Mouse (Mus musculus) adrenal gland (tissue): ENCODE measurements around the gene Rngtt.
"Not testable (repeated sequence)": the region's sequence is repeated elsewhere in the genome, so short reads cannot be mapped to it uniquely, and the experiment has no call there.

ENCODE experiments used
- intact Hi-C: fragments of 180-260 bp; cut with DNase I; formaldehyde crosslinking; loops from one replicate; pipeline ENCODE4 v1.15.1; 2025
- long read RNA-seq, 2 experiments: library from polyadenylated mRNA; unstranded; transcript quantifications; one replicate each; pipeline ENCODE4 v2.0.0; 2020; ENCODE audit warnings: borderline replicate concordance in 1 of 2; ENCODE audit not compliant: insufficient replicate concordance in 1 of 2

The Rngtt gene
- long read RNA-seq, experiment 1, full-length matches to known transcripts, result 18 of 33 reads
- long read RNA-seq, experiment 1, partial matches to known transcripts, result 6 of 33 reads
- long read RNA-seq, experiment 1, other reads (novel, unspliced or antisense), result 9 of 33 reads
- long read RNA-seq, experiment 2, full-length matches to known transcripts, result 37 of 65 reads
- long read RNA-seq, experiment 2, partial matches to known transcripts, result 21 of 65 reads
- long read RNA-seq, experiment 2, other reads (novel, unspliced or antisense), result 7 of 65 reads

DNA sequence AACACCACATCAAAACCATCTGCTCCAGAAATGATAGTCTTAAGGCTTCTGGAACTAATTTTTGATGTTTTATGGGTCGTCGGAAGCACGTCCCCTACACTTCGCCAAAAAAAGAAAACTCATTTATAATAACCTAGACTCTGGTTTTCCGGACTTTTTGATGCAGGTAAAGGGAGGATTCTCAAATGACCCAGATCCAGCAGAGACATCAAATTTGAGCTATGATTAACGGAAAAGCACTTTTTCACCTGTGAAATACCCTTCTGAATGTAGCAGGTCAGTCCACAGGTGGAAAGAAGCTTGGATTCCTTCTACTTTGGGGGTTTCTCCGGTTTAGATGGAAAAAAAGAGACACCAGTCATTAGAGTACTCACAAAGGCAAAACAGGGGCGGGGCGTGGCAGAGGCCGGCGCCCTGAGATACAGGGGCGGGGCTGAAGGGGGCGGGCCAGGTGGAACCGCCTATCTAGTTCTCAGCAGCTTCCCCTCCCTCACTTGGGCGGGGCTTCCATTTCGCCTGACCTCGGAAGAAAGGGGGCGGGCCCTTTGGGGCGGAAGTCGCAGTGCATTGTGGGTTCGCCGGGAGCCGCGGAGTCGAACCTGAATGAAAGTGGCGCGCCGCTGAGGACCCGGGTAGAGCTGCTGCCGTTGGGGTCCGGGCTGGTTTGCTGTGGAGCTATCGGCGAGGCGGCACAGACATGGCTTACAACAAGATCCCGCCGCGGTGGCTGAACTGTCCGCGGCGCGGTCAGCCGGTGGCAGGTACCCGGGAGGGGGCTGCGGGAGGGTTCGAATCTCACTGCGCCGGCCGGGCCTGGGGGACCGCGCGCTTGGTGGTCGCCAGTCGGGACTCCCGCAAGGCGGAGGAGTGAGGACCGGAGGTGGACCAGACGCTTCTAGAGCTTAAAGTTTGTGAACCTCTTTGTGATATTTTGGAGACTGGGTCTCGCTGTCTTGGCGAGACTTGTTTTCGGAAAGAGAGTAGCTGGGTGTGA lies at the start of gene Rngtt:
Gene Rngtt, plus strand, starts transcription at position 548 of the 994 bp plus-strand sequence.
- intact Hi-C loops, result no loop called here

DNA sequence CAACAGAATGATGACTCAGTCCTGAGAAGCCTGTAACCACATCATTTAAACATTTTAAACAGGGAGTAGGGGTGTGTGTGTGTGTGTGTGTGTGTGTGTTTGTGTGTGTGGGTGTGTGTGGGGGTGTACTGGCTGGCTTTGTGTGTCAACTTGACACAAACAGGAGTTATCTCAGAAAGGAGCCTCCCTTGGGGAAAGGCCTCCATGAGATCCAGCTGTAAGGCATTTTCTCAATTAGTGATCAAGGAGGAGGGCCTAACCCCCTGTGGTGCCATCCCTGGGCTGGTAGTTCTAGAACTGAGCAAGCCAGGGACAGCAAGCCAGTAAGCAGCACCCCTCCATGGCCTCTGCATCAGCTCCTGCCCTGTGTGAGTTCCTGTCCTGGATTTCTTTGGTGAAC lies 49.8 kb upstream of the Rngtt start:
- intact Hi-C loops, result no loop called here

DNA sequence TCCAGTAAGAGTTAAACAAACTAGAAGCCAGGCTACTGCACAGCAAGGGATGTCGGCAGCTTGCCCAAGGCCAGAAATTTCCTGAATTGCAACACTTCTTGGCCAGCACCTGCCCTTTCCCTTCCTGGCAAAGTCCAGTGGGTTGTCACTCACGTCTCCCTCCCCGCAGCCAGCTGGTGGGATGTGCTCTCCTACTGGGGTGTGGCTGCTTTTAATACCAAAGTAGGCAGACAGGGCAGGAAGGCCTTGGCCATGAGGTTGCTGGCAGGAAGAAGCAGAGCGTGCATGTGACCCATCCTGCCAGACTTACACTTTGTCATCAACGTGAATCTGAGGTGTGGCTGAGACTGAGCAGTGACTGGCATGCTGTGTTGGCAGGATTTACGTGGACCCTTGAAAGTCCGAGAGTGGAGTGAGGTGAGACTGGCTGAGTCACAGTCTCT lies 48.8 kb upstream of the Rngtt start:
- intact Hi-C loops, result no loop called here

- intact Hi-C loops, result no loop called here
Observed at GRCm38 (mm10) chr4:33262897-33263296, 47.2 kb upstream of the Rngtt start.

DNA sequence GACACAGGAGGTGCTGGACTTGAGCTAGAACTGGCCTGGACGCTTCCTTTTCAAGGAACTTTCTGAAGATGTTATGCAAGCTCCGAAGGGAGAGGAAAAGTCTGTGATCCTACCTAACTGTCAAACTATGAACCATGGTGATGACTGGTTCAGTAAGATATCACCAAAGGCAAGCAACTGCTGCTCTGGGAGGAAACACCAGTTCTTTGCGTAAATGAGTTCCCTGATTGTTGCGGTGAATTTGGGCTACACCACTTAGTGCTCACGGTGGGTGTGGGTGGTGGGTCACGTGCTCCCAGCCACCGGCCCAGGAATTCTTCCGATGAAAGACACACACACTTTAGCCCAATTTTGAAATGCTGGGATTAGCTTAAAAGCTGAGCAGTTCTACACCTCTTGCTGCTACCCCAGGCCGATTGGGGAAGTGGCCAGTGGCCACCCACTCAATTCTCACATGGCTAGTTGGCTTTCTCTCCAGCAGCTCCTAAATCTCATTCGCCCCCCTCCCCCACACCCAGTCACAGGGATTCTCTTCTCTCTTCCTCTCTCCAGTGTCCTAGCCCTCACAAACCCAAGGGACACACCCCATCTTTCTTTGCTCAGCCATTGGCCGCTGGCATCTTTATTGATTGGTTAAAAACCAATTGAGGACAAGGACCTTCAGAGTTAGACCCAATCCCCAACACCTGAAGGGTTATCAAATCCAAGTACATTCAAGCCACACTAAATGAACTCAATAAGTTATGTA lies 45.0 kb upstream of the Rngtt start:
- intact Hi-C loops, result no loop called here

- intact Hi-C loops, result no loop called here
Observed at GRCm38 (mm10) chr4:33270386-33271314, 39.5 kb upstream of the Rngtt start.

DNA sequence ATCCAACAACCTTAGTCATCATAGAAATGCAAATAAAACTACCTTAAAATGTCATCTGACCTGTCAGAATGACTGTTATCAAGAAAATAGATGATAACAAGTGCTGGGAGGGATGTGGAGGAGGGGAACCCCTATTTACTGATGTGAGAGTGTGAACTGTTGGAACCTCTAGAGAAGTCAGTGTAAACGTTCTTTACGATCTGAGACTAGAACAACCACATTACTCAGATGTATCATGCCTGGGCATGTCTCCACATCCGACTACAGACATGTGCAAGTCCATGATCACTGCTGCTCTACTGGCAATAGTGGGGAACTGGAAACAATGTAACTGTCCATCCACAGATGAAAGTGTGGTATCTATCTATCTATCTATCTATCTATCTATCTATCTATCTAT lies 36.7 kb upstream of the Rngtt start:
- intact Hi-C loops, result no loop called here

DNA sequence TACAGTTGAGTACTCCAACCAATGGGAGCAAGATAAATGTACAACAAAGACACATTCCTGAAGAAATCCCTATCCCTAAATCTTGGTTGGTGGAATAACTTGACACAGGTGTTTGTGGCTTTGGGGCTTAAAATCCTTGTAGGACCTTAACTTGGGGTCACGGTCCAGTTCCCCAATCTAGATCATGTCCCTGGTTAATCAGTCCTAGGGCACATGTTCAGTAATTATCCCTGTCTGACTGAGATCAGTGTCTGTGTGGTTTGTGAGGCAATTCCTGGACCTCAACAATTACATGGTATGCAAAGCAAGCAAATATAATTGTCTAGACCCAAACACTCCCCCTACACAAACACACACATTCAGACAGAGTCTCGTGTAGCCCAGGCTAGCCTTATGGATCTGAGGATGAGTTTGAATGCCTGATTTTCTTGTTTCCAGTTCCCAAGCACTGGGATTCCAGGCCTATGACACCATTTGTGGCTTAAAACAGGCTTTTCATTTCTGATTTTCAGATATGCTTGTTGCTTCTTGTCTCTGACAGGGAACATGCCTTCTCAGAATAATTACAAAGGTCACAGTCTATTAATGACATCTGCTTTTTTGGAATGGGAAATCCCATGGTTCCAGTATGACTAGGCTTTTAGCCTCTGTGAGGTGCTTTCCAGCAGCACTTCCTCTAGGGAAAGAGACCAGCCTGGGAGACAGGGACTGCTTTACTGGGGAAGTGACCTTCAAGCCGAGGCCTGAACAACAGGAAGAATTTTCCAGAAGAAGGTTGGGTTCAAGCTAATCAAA lies 28.0 kb upstream of the Rngtt start:
- intact Hi-C loops, result no loop called here

DNA sequence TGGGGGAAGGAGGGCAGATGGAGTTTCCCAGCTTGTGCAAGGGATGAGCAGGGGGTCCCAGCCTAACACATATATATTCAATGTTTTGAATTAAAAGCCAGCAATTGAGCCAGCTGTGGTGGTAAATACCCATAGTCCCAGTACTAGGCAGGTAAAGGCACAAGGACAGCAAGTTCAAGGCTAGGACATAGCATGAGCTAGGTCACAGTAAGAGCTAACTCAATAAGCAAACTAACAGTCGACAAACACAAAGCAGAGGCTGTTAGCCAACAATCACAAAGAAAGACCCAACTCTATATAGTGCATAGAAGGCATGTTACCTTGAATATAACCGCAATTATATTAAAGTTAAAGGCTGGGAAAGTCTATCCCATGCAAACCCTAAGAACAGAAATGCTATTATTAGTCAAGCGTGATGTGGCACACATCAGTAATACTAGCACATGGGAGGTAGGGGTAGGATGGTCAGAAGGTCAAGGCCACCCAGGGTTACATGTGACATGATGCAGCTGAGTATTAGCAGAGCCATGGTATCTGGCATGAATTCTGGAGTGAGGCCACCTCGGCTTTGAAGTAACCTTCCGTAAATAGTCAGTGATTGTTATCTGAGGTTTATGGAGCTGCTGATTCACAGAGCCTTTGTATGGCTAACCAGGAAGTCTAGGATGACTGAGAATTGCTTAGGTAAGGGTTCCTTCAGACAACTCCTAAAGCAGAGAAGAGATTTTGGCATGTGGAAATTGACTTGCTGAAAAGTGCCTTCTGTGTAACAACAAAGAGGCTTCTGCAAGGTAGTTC lies 25.8 kb upstream of the Rngtt start:
- intact Hi-C loops, result no loop called here

DNA sequence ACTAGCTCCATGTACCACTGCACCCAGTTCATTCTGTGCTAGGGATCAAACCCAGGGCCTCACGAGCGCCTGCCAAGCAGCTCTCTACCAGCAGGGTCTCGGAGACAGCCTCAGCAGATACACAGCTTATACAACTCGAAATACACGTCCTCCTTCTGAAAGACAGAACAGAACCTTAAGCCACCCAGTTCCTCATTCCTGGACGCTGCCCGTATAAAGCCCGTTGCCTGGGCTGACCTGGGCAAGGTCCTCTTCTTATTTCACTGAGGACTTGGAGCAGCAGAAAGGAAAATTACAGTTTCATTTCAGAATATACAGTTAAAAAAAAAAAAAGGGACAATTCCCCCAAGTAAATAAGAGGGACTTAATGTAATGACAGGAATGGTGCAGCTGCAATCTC lies 24.7 kb upstream of the Rngtt start:
- intact Hi-C loops, result loop anchor here (5.0 kb wide), 1 partner anchor 38 kb away; no protein-coding TSS in a partner anchor

DNA sequence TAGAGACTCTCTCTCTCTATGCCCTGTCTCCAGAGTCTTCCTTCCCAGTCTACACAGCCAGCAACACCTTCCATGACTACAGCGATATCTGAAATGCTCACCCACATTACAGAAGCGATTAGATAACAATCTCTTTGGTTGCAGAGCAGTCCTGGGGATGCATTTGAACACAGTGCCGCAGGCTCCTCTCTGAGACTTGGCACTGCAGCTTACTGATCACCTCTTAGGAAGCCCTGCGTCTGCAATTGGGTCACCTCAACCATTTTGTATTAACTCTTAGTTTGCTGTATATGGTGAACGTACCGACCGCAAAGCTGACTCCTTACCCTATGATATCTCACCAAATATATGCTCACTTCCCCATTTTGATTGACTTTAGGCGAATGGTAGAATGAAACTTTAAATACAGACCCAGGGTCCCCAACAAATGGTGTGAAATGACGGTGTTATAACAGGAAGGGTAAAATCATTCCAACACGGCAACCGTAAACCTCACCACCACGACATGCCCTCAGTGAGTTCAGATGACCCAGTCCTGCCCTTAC lies 20.9 kb upstream of the Rngtt start:
- intact Hi-C loops, result loop anchor here (5.0 kb wide), 1 partner anchor 42 kb away; no protein-coding TSS in a partner anchor

DNA sequence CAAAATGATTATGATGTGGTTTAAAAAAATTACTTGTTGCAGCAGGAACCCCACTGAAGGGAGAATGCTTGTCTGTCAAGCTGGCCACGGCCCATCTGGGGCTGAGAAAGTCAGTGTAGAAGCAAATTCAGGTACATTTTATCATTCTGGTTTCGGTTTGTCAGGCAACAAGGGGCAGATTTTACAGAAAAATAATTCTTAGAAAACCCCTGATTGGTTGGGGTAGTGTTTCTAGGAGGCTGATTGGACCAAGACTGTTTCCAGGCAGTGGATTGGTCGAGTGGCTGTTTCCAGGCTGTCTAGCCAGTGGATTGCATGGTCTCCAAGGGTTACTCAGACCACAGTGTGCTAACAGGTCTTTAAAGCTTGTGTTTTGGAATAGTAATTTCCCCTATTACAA lies 20.1 kb upstream of the Rngtt start, which contains the start of gene Pnrc1:
Gene Pnrc1, minus strand, starts transcription at position 162 of the 400 bp plus-strand sequence.
- intact Hi-C loops, result loop anchor here (10.0 kb wide), 1 partner anchor 255 kb away; the partner anchor contains the start of gene Ube2j1

- intact Hi-C loops, result loop anchor here (10.0 kb wide), 1 partner anchor 256 kb away; the partner anchor contains the start of gene Ube2j1
Observed at GRCm38 (mm10) chr4:33290878-33291277, 19.2 kb upstream of the Rngtt start.

GRCm38 (mm10) chr4:33292409-33293370 lies 17.4 kb upstream of the Rngtt start:
- intact Hi-C loops, result loop anchor here (2.0 to 10.0 kb wide), 4 partner anchors 86 to 258 kb away; partner anchors contain the start of gene Ube2j1

DNA sequence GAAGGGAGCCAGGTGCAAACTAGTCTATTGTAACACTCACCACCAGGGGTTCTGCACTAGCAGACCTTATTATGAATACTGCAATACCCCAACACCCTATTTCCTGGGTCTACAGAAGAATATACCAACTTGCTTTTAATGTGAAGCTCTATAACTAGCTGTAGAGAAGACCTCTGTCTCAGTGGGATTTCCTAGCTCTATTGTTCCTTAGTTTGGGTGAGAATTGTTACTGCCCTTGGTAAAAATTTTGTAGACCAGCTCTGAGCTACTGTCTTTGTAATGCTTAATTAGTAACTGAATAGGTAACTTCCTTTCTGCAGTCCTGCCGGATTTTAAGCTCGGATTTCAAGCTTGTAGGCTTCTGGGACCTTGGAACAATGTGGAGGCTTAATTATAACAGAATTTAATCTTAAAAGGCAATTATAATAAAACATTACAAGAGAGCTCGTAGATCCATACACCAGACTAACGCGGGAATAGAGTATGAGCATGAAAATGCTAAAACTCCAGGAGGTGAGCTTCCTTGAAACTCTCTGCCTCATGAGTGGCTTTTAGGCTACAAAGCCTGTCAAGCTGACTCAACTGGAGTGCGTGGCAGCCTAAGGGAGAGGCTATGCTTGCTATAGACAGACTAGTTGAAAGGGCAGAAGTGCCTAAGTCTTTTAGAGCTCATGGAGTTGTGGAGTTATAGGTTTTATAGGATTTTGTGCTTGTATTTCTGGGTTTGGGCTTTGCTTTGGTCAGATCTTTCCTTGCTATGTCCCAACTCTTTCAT lies 9.0 kb upstream of the Rngtt start:
- intact Hi-C loops, result not testable (repeated sequence)

DNA sequence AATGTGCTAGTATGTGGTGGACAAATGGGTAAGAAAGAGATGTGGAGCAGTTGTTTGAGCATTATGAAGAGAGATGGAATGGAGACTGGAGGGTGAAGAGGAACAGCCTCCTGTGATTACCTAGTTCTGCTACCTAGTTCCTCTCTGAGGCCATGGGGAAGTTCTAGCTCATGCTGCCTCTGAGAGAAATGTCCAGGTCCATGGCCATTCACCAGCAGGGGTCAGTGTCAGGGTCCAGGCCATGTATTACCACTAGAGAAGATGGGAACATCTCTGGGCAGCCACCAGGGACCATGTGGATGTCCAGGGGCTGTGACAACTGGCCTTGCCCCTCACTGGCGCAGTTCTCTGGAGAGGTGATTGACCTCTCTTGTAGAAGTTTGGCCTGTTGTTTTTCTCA lies 7.1 kb upstream of the Rngtt start:
- intact Hi-C loops, result no loop called here
